Mouse (Mus musculus): ENCODE results near the gene Igfbpl1. TPM values are rescaled to one million over a fixed set of nuclear protein-coding genes. Genes with fewer than 3 reads are reported as not detected.

The Igfbpl1 gene
- polyA plus RNA-seq (2012; rRNA removed) (0.87 and 1.6 TPM in 2 replicates), polyA plus RNA-seq (2014; fragmentation: Nextera tagmentation; extraction: Ambion mirVana) (0.08 TPM in 1 of 2 replicates, not detected in the other)

- no peak for DNase-seq (ENCODE audit: low spot score)
- peaks cover 77% of the 10 kb centered on the region for H3K27me3 ChIP-seq (ENCODE audit: control insufficient read depth, insufficient read depth, low read length)
Measured at GRCm38 (mm10) chr4:45826275-45827040, at the start of gene Igfbpl1. Gene Igfbpl1 (minus strand): TSS chr4:45826923.

GRCm38 (mm10) chr4:45872147-45872546 lies 45.4 kb upstream of the Igfbpl1 start:
- WGBS, result 86% methylated on average over 1 of the region's 2 CpGs

More at GRCm38 (mm10) chr4:45826275-45827040, at the start of gene Igfbpl1:
- H3K9ac ChIP-seq (ENCODE audit: low read depth, low read length, severe bottlenecking), result peak within 1 kb of the TSS; percentile 31; the same call in 1 of the 2 replicates
- H3K4me2 ChIP-seq (replicated peaks; ENCODE audit: low read depth, low read length, severe bottlenecking), result peak within 1 kb of the TSS; percentile 69
- no peaks in the 10 kb centered on the region for H3K9me3 ChIP-seq (ENCODE audit: control insufficient read depth, low read length)
- 1% methylated on average over 68 of the region's 91 CpGs for WGBS
- no peaks in the 10 kb centered on the region for H3K36me3 ChIP-seq (ENCODE audit: control insufficient read depth, insufficient read depth, low read length)
- ATAC-seq (ENCODE audit: low FRiP score, low read depth), result peak; percentile 65
- TF ChIP-seq POLR2A (IDR thresholded peaks at IDR 0.05; ENCODE audit: borderline replicate concordance, extremely low read depth, insufficient read depth, insufficient read length), result no peak
- H3K27ac ChIP-seq (replicated peaks; ENCODE audit: low read depth, low read length), result no peak within 1 kb of the TSS
- peak within 1 kb of the TSS; percentile 40 for H3K4me3 ChIP-seq (replicated peaks; ENCODE audit: low read length)
- peaks cover 5% of the 10 kb centered on the region; the same call in 1 of the 2 replicates for H3K4me1 ChIP-seq (ENCODE audit: control insufficient read depth, insufficient read depth, low read length)

GRCm38 (mm10) chr4:45869021-45869815 lies 42.5 kb upstream of the Igfbpl1 start:
- Histone ChIP-seq H3K27ac (replicated peaks; ENCODE audit: low read depth, low read length) (no peak overlapping the region), H3K27me3 (ENCODE audit: control insufficient read depth, insufficient read depth, low read length) (no peaks in the 10 kb centered on the region), H3K4me1 (ENCODE audit: control insufficient read depth, insufficient read depth, low read length) (peaks cover 5% of the 10 kb centered on the region; the same call in 1 of the 2 replicates), H3K9ac (ENCODE audit: low read depth, low read length, severe bottlenecking) (peak overlapping the region; percentile 31), H3K36me3 (ENCODE audit: control insufficient read depth, insufficient read depth, low read length) (no peaks in the 10 kb centered on the region), H3K4me2 (replicated peaks; ENCODE audit: low read depth, low read length, severe bottlenecking) (peak overlapping the region; percentile 25), H3K9me3 (ENCODE audit: control insufficient read depth, low read length) (no peaks in the 10 kb centered on the region), H3K4me3 (replicated peaks; ENCODE audit: low read length) (no peak overlapping the region)
- no peak for TF ChIP-seq POLR2A (IDR thresholded peaks at IDR 0.05; ENCODE audit: borderline replicate concordance, extremely low read depth, insufficient read depth, insufficient read length)
- DNase-seq (ENCODE audit: low spot score) (no peak), ATAC-seq (ENCODE audit: low FRiP score, low read depth) (no peak)
- 23% methylated on average over 24 of the region's 24 CpGs for WGBS

More at GRCm38 (mm10) chr4:45872147-45872546, 45.4 kb upstream of the Igfbpl1 start:
- no peaks in the 10 kb centered on the region for H3K9me3 ChIP-seq (ENCODE audit: control insufficient read depth, low read length)
- H3K9ac ChIP-seq (ENCODE audit: low read depth, low read length, severe bottlenecking), result no peak overlapping the region
- no peaks in the 10 kb centered on the region for H3K36me3 ChIP-seq (ENCODE audit: control insufficient read depth, insufficient read depth, low read length)
- DNase-seq (ENCODE audit: low spot score), result no peak
- H3K27me3 ChIP-seq (ENCODE audit: control insufficient read depth, insufficient read depth, low read length), result no peaks in the 10 kb centered on the region
- no peak for ATAC-seq (ENCODE audit: low FRiP score, low read depth)
- no peak overlapping the region for H3K4me3 ChIP-seq (replicated peaks; ENCODE audit: low read length)
- no peak overlapping the region for H3K4me2 ChIP-seq (replicated peaks; ENCODE audit: low read depth, low read length, severe bottlenecking)
- H3K4me1 ChIP-seq (ENCODE audit: control insufficient read depth, insufficient read depth, low read length), result peaks cover 5% of the 10 kb centered on the region; the same call in 1 of the 2 replicates
- no peak overlapping the region for H3K27ac ChIP-seq (replicated peaks; ENCODE audit: low read depth, low read length)
- TF ChIP-seq POLR2A (IDR thresholded peaks at IDR 0.05; ENCODE audit: borderline replicate concordance, extremely low read depth, insufficient read depth, insufficient read length), result no peak

GRCm38 (mm10) chr4:45867416-45867815 lies 40.7 kb upstream of the Igfbpl1 start:
- Histone ChIP-seq H3K4me1 (ENCODE audit: control insufficient read depth, insufficient read depth, low read length) (peaks cover 5% of the 10 kb centered on the region; the same call in 1 of the 2 replicates), H3K27me3 (ENCODE audit: control insufficient read depth, insufficient read depth, low read length) (no peaks in the 10 kb centered on the region), H3K4me3 (replicated peaks; ENCODE audit: low read length) (no peak overlapping the region), H3K27ac (replicated peaks; ENCODE audit: low read depth, low read length) (no peak overlapping the region), H3K4me2 (replicated peaks; ENCODE audit: low read depth, low read length, severe bottlenecking) (no peak overlapping the region), H3K9ac (ENCODE audit: low read depth, low read length, severe bottlenecking) (no peak overlapping the region), H3K9me3 (ENCODE audit: control insufficient read depth, low read length) (no peaks in the 10 kb centered on the region), H3K36me3 (ENCODE audit: control insufficient read depth, insufficient read depth, low read length) (no peaks in the 10 kb centered on the region)
- no peak for ATAC-seq (ENCODE audit: low FRiP score, low read depth)
- WGBS, result 70% methylated on average over 8 of the region's 8 CpGs
- no peak for TF ChIP-seq POLR2A (IDR thresholded peaks at IDR 0.05; ENCODE audit: borderline replicate concordance, extremely low read depth, insufficient read depth, insufficient read length)
- DNase-seq (ENCODE audit: low spot score), result no peak

GRCm38 (mm10) chr4:45861160-45861559 lies 34.4 kb upstream of the Igfbpl1 start:
- no peak overlapping the region; the same call in 1 of the 2 replicates for H3K9ac ChIP-seq (ENCODE audit: low read depth, low read length, severe bottlenecking)
- H3K4me2 ChIP-seq (replicated peaks; ENCODE audit: low read depth, low read length, severe bottlenecking), result no peak overlapping the region
- no peak for DNase-seq (ENCODE audit: low spot score)
- TF ChIP-seq POLR2A (IDR thresholded peaks at IDR 0.05; ENCODE audit: borderline replicate concordance, extremely low read depth, insufficient read depth, insufficient read length), result no peak
- WGBS, result 37% methylated on average over 5 of the region's 5 CpGs
- no peak overlapping the region for H3K27ac ChIP-seq (replicated peaks; ENCODE audit: low read depth, low read length)
- no peaks in the 10 kb centered on the region for H3K36me3 ChIP-seq (ENCODE audit: control insufficient read depth, insufficient read depth, low read length)
- no peak overlapping the region for H3K4me3 ChIP-seq (replicated peaks; ENCODE audit: low read length)
- ATAC-seq (ENCODE audit: low FRiP score, low read depth), result no peak
- peaks cover 4% of the 10 kb centered on the region for H3K4me1 ChIP-seq (ENCODE audit: control insufficient read depth, insufficient read depth, low read length)
- H3K27me3 ChIP-seq (ENCODE audit: control insufficient read depth, insufficient read depth, low read length), result no peaks in the 10 kb centered on the region
- H3K9me3 ChIP-seq (ENCODE audit: control insufficient read depth, low read length), result no peaks in the 10 kb centered on the region
